Mouse (Mus musculus) forebrain, embryonic 12.5 days (tissue): Measurements from ENCODE around the gene Dnm3. TPM values are rescaled to one million over a fixed set of nuclear protein-coding genes. Genes with fewer than 3 reads are reported as not detected.

Experiments
- ATAC-seq: fragments of 200-750 bp; cut with Nextera tagmentation; 2 replicates; pipeline ENCODE4 v1.8.0; 2017; ENCODE audit warnings: moderate TSS enrichment; ENCODE audit not compliant: low FRiP score
- H3K27ac ChIP-seq: fragments of 300-500 bp; sonication (generic); 2 replicates; pipeline ENCODE4 v1.5.1; 2016; ENCODE audit warnings: mild to moderate bottlenecking
- H3K27me3 ChIP-seq: fragments of 300-500 bp; sonication (generic); 2 replicates; pipeline ENCODE4 v1.6.1; 2016; ENCODE audit warnings: mild to moderate bottlenecking
- H3K36me3 ChIP-seq: fragments of 300-500 bp; sonication (generic); replicated peaks from 2 replicates; pipeline ENCODE4 v1.6.1; 2016; ENCODE audit warnings: mild to moderate bottlenecking
- H3K4me1 ChIP-seq: fragments of 300-500 bp; sonication (generic); 2 replicates; pipeline ENCODE4 v1.6.1; 2016
- H3K4me2 ChIP-seq: fragments of 300-500 bp; sonication (generic); 2 replicates; pipeline ENCODE4 v1.6.1; 2016; ENCODE audit warnings: mild to moderate bottlenecking, moderate library complexity
- H3K4me3 ChIP-seq: fragments of 300-500 bp; sonication (generic); replicated peaks from 2 replicates; pipeline ENCODE4 v1.5.1; 2016; ENCODE audit warnings: mild to moderate bottlenecking
- H3K9ac ChIP-seq: fragments of 300-500 bp; sonication (generic); 2 replicates; pipeline ENCODE4 v1.6.1; 2016; ENCODE audit warnings: mild to moderate bottlenecking
- H3K9me3 ChIP-seq: fragments of 300-500 bp; sonication (generic); 2 replicates; pipeline ENCODE4 v1.6.1; 2016
- WGBS: fragments of 180-500 bp; shearing (Covaris S2); methylation state at CpG from one replicate; pipeline ENCODE4 v1.1.7; 2016; 5-methylcytosine and 5-hydroxymethylcytosine counted together
- polyA plus RNA-seq: library from polyadenylated mRNA; unstranded; fragments of >200 nt; fragmentation: Nextera tagmentation; extraction: Ambion mirVana; gene quantifications from 2 replicates; pipeline ENCODE4 v1.2.1, GENCODE M21; 2016

Dnm3 gene
- polyA plus RNA-seq, 1 experiment from 2014 or later = 12.1 TPM

GRCm38 (mm10) chr1:162274674-162275248 is 203.1 kb downstream of the Dnm3 start:
- ATAC-seq = no peak
- H3K4me2 ChIP-seq = no peak overlapping the region
- H3K36me3 ChIP-seq = no peaks in the 10 kb centered on the region
- no peak overlapping the region for H3K9ac ChIP-seq
- no peak overlapping the region for H3K27ac ChIP-seq
- H3K9me3 ChIP-seq = no peaks in the 10 kb centered on the region
- no peaks in the 10 kb centered on the region for H3K27me3 ChIP-seq
- no peaks in the 10 kb centered on the region for H3K4me1 ChIP-seq
- WGBS = 86% methylated on average over 11 of the region's 11 CpGs
- H3K4me3 ChIP-seq = no peak overlapping the region

DNA sequence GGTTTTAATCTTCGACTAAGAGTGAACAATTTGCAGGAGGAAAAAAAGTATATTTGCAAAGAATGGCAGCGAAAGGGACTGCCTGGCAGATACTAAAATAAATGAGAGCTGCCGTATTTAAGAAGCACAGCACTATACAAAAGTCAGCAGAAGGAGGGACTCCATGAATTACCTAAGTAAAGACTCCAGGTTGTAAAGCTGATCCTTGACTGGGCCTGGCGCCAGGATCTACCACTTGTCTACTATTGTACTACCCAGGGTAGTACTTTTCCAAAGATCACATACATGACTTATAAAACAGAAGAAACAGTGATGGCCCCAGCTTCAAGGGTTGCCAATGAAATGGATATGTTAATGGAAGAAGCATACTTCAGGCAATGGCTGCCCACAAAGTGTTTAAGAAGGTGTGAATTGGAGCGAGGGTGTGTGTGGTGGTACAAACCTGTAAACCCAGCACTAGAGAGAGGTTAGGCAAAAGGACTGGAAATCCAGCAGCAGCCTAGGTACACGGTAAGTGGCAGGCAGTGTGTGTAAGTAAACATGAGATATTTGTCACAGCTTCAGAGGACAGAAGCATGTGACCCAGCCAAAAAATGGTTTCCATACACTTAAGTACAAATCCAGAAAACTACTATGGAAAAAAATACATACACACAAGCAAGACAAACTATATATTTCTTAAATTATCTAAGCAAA is 220.8 kb downstream of the Dnm3 start:
- Histone ChIP-seq H3K4me1 (peaks cover 10% of the 10 kb centered on the region), H3K4me2 (no peak overlapping the region), H3K4me3 (no peak overlapping the region), H3K9me3 (no peaks in the 10 kb centered on the region), H3K27me3 (no peaks in the 10 kb centered on the region), H3K9ac (no peak overlapping the region), H3K27ac (no peak overlapping the region), H3K36me3 (no peaks in the 10 kb centered on the region)
- WGBS = 78% methylated on average over 6 of the region's 6 CpGs
- no peak for ATAC-seq

DNA sequence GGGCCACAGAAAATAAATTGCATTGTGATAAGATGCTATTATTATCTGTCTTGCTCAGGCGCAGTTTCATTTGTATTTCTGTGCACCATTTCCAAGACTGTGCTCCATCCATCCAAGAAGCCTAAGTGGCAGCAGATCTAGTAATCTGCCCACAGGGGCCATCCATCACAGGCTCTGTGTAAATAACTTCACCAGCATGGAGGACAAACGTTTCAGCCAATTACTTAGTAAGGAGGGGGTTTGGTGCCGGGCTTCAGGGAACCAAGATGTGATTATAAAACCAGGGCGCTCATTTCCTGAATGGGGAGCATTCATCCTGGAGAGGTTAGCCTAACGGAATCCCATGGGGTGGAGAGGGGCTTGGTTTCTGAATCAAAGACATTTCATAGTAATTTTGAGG is 222.9 kb downstream of the Dnm3 start:
- H3K4me3 ChIP-seq = no peak overlapping the region
- 36% methylated on average over 5 of the region's 5 CpGs for WGBS
- no peak overlapping the region for H3K9ac ChIP-seq
- no peaks in the 10 kb centered on the region for H3K36me3 ChIP-seq
- H3K27ac ChIP-seq = no peak overlapping the region
- no peak overlapping the region for H3K4me2 ChIP-seq
- H3K9me3 ChIP-seq = no peaks in the 10 kb centered on the region
- no peak for ATAC-seq
- H3K27me3 ChIP-seq = no peaks in the 10 kb centered on the region
- H3K4me1 ChIP-seq = peaks cover 10% of the 10 kb centered on the region

DNA sequence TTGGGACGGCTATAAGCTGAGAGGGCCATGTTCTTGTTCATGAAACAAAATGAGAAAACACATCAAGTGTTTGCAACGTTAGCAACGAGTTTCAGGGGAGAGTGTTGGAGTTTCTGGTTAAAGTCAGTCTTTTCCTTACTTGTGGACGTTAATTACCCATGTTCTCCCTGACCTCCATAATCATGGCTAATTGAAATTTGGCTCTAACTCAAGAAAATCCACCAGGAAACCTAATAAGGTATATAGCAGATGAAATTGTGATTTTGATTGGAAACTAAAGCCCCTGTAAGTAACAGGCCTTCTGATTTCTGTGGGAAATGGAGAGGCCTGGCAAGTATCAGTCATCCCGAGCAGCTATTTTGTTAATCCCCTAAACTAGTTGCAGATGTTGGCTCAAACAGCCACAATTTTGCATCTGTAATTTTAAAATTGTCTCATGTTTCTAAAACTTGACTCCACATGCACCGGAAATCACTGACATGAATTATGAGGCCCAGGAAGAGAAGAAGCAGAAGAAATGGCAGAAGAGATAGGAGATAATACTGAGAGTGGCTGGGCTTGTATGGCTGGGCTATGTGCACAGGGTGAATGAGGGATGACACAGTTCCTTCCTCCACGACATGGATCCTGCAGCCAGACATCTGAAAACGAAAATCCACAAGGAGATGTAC is 223.7 kb downstream of the Dnm3 start:
- H3K36me3 ChIP-seq = no peaks in the 10 kb centered on the region
- no peaks in the 10 kb centered on the region for H3K27me3 ChIP-seq
- no peak overlapping the region for H3K4me3 ChIP-seq
- WGBS = 83% methylated on average over 8 of the region's 8 CpGs
- H3K4me1 ChIP-seq = peaks cover 10% of the 10 kb centered on the region
- no peak for ATAC-seq
- H3K4me2 ChIP-seq = no peak overlapping the region
- no peaks in the 10 kb centered on the region for H3K9me3 ChIP-seq
- no peak overlapping the region for H3K27ac ChIP-seq
- no peak overlapping the region for H3K9ac ChIP-seq

- Histone ChIP-seq H3K4me1 (peaks cover 10% of the 10 kb centered on the region), H3K9ac (no peak overlapping the region), H3K4me3 (no peak overlapping the region), H3K36me3 (no peaks in the 10 kb centered on the region), H3K27ac (no peak overlapping the region), H3K9me3 (no peaks in the 10 kb centered on the region), H3K4me2 (no peak overlapping the region), H3K27me3 (no peaks in the 10 kb centered on the region)
- ATAC-seq = no peak
- WGBS = 75% methylated on average over 2 of the region's 2 CpGs
These were observed 225.0 kb downstream of the Dnm3 start for GRCm38 (mm10) chr1:162252869-162253268.

- Histone ChIP-seq H3K4me2 (no peak overlapping the region), H3K4me3 (no peak overlapping the region), H3K27me3 (no peaks in the 10 kb centered on the region), H3K36me3 (no peaks in the 10 kb centered on the region), H3K27ac (no peak overlapping the region), H3K9me3 (no peaks in the 10 kb centered on the region), H3K9ac (no peak overlapping the region), H3K4me1 (no peaks in the 10 kb centered on the region)
- ATAC-seq = no peak
- 86% methylated on average over 5 of the region's 5 CpGs for WGBS
These were observed 230.6 kb downstream of the Dnm3 start for GRCm38 (mm10) chr1:162247216-162247615.

- Histone ChIP-seq H3K4me3 (no peak overlapping the region), H3K9ac (no peak overlapping the region), H3K4me1 (no peaks in the 10 kb centered on the region), H3K36me3 (no peaks in the 10 kb centered on the region), H3K4me2 (no peak overlapping the region), H3K27ac (no peak overlapping the region), H3K9me3 (no peaks in the 10 kb centered on the region), H3K27me3 (no peaks in the 10 kb centered on the region)
- no peak for ATAC-seq
- WGBS = 75% methylated on average over 2 of the region's 2 CpGs
These were observed 234.2 kb downstream of the Dnm3 start for GRCm38 (mm10) chr1:162243651-162243990.

GRCm38 (mm10) chr1:162242980-162243650 is 234.7 kb downstream of the Dnm3 start:
- H3K36me3 ChIP-seq = no peaks in the 10 kb centered on the region
- no peaks in the 10 kb centered on the region for H3K27me3 ChIP-seq
- 77% methylated on average over 7 of the region's 7 CpGs for WGBS
- no peak overlapping the region for H3K9ac ChIP-seq
- no peak overlapping the region for H3K4me2 ChIP-seq
- no peak for ATAC-seq
- H3K4me1 ChIP-seq = no peaks in the 10 kb centered on the region
- no peaks in the 10 kb centered on the region for H3K9me3 ChIP-seq
- H3K4me3 ChIP-seq = no peak overlapping the region
- no peak overlapping the region for H3K27ac ChIP-seq

- Histone ChIP-seq H3K27ac (no peak overlapping the region), H3K36me3 (no peaks in the 10 kb centered on the region), H3K27me3 (no peaks in the 10 kb centered on the region), H3K4me1 (no peaks in the 10 kb centered on the region), H3K9me3 (no peaks in the 10 kb centered on the region), H3K4me3 (no peak overlapping the region), H3K9ac (no peak overlapping the region), H3K4me2 (no peak overlapping the region)
- no peak for ATAC-seq
- 90% methylated on average over 4 of the region's 4 CpGs for WGBS
These were observed 237.1 kb downstream of the Dnm3 start for GRCm38 (mm10) chr1:162240720-162241119.

DNA sequence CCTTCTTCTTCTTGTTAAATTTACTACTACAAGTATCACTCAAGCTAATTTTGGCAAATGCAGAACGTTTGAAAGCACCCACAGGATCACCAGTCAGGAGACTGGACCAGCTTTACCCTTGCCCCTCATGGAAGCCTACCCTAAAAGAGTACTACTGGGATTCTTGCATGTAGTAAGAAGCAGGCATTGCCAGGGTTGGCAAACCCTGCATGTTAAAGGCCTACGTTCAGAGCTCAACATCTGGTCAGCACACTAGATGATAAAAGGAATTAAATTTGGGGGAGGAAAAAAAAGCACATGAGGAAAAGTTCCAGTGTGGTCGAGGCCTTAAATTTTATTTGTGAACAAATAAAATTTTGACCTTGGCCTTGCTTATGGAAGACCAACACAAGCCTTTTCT is 239.2 kb downstream of the Dnm3 start:
- H3K27ac ChIP-seq = no peak overlapping the region
- no peaks in the 10 kb centered on the region for H3K36me3 ChIP-seq
- H3K9ac ChIP-seq = no peak overlapping the region
- no peak overlapping the region for H3K4me3 ChIP-seq
- H3K27me3 ChIP-seq = no peaks in the 10 kb centered on the region
- no peaks in the 10 kb centered on the region for H3K9me3 ChIP-seq
- 71% methylated on average over 3 of the region's 3 CpGs for WGBS
- no peak overlapping the region for H3K4me2 ChIP-seq
- ATAC-seq = no peak
- H3K4me1 ChIP-seq = no peaks in the 10 kb centered on the region

- Histone ChIP-seq H3K9ac (no peak overlapping the region), H3K27ac (no peak overlapping the region), H3K9me3 (no peaks in the 10 kb centered on the region), H3K27me3 (no peaks in the 10 kb centered on the region), H3K4me1 (no peaks in the 10 kb centered on the region), H3K36me3 (no peaks in the 10 kb centered on the region), H3K4me2 (no peak overlapping the region), H3K4me3 (no peak overlapping the region)
- 92% methylated on average over 7 of the region's 7 CpGs for WGBS
- ATAC-seq = no peak
These were observed 241.1 kb downstream of the Dnm3 start for GRCm38 (mm10) chr1:162236624-162237159.

DNA sequence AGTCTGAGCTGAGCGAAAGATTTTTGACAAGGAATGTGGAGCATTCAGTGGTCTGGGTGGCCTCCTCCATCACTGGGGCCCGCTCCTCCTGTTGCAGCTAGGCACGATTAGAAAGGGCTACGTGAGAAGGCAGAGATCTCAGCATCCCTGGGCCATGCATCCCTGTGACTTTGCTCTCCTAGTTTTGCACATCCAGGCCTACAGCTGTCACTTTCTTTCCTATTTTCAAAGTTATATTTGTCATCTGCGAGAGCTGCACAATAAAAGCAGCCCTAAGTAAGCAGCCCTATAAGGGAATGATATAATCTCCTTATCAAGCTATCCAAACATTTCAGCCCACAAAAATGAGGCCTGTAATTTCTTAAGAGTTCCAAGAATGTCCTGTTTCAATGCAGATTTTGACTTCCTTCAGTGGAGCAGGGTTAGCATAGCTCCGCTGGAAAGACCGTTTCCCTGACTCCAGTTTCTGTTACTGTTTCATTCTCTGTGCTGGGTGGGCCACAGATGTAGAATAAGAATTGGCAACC is 252.2 kb downstream of the Dnm3 start:
- 83% methylated on average over 7 of the region's 7 CpGs for WGBS
- Histone ChIP-seq H3K4me3 (no peak overlapping the region), H3K27ac (0 out of 2 replicates have a peak overlapping the region, but pooled peaks have one; percentile 5), H3K9me3 (no peaks in the 10 kb centered on the region), H3K27me3 (no peaks in the 10 kb centered on the region), H3K36me3 (no peaks in the 10 kb centered on the region), H3K4me2 (no peak overlapping the region), H3K4me1 (no peaks in the 10 kb centered on the region), H3K9ac (no peak overlapping the region)
- no peak for ATAC-seq
